Mouse (Mus musculus) cerebellum, adult 9-10 months (tissue): ENCODE results near the gene Utf1.

Experiments
- DNase-seq: peaks from one replicate; pipeline ENCODE4 v3.0.0; 2022

Utf1 gene

DNA sequence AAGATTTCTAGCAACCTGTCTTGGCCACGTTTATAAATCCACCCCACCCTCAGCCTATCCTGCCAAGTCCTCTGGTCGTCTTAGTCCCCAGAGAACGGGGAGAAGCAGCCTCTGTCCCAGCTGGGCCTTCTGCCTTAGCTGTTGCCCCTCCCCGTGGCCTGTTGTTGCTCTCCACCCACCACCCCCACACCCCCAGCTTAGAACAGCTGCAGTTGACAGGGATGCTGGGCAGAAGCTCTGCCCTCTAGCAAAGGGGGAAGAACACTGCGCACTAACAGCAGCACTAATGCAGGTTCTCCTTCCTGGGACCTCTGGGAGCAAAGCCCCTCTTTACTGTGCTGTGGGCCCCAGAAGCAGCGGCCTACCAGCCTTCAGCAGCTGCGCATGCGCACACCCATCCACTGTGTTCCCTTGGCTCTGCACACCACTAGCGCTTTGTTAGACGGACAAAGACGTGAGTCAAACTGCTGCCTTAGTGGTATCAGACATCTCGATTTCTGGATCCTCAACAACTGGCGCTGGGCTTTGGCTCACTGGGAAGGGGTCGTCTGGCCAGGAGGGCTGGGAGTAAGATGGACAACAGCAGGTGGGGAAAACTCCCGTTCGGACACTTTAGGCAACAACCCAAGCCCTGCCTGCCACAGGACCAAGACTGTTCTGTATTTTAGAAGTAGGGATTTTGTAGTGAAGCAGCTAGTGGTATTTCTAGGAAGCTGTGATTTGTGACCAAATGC lies 2.9 kb upstream of the Utf1 start:
- no peak for DNase-seq

DNA sequence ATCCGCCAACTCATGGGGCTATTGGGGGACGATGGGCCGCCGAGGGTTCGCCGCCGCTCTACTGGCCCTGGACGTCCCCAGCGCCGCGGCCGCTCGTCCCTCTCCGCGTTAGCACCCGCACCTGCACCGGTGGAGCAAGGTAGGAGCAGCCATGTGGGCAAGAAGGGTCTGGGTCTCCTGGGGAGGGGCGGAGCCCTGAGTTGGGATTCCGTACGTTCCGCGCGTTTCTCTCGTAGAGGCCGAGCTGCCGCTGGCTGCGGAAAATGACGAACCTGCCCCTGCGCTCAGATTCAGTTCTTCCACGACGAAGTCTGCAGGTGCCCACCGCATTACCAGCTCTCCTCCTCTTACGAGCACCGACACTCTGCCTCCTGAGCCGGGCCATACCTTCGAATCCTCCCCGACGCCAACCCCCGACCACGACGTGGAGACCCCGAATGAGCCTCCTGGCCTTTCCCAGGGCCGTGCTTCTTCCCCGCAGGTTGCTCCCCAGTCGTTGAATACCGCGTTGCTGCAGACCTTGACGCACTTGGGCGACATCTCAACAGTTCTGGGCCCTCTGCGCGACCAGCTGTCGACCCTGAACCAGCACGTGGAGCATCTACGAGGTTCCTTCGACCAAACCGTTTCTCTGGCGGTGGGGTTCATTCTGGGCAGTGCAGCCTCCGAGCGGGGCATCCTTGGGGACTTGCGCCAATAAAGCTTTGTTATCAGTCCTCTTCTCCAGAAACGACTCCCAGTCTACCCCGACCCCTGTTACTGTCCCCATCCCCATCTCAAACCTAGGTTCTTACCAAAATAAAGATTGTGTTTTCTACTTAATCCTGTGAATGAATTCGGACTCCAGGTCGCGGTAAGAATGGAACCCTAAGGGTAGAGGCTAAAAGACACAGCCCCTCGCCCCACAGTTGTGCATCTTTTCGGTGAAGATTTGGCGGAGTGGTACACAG lies 977 bp downstream of the Utf1 start:
- DNase-seq, result no peak

DNA sequence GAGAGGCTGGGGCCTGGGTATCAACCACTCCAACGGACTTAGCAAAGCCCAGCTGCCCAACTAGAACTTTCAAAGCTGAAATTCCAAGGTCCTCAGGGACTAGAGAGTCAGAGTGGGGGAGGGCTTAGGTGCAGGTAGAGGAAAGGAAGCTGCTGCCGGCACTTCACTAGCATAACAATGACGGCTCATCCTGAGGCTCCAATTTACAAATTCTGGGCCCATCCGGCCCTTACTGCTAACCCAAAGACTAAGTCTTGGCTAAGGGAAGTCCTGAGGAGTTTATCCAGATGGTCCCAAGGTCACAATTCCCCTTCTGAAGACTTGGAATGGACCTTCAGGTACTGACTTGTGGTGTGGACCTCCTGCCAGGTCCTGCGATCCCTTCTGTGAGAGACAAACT lies 1.9 kb downstream of the Utf1 start:
- no peak for DNase-seq

DNA sequence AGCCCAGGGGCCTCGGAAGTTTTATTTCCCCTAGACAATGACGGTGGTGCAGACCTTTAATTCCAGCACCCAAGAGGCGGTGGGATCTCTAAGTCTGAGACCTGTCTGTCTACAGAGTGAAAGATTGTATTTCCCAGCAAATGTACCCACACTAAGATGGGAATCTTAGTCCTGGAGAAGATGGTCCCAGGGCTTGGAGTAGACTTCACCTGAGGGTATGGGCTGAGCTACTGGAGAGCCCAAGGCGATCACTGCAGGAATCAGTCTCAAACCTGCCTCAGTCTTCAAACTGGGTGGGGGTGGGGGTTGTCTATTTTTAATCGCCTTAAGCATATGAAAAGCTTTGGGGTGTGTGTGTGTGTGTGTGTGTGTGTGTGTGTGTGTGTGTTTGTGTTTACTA lies 2.4 kb downstream of the Utf1 start:
- no peak for DNase-seq

DNA sequence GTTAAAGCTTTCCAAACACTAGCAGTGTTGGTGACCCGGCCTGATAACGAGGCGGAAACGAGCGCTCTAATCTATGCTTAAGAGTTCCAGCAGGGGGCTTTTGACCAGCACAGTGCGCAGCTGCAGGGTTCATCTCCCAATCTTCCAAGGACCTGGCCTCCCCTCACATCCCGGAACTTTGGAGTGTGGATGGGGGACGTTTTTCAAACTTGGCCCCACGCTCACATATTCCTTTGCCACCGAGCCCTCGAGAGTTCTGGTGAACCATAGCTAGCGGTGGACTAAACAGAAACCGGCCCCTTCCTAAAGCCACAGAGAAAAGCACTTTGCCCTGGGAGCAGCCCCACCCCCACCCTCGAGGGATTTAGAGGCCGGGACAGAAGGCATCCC lies 6.3 kb downstream of the Utf1 start:
- no peak for DNase-seq

DNA sequence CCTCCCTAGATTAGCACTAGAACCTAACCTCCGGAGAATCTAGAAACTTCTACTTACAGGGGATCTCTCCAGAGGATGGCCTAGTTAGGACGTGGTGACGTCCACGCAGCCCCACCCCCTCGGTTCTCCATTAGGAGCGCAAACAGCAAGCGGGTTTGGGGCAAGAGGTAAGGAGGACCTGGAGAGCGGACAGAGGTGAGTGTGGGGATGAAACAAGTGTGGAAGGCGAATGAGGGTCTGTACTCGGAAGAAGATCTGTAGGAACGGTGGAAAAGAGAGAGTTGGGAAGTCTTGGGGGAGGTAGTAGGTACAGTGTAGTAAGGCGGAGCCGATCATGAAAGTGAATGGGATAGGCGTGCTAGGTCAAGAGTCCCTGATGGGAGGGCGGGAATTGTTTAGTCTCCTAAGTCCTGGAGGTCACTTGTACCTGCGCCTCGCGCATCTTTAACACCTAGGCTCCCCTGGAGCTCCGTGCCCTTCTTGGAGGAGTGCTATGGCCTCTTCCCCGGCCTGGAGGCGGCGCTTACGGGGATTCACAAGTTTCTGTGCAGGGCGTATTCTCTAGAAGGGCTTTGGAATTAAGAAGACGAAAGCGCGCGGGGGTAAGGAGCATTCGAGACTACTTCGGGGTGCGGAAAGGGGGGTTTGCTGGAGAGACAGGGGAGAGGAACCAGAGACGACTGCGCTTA lies 6.8 kb downstream of the Utf1 start:
- no peak for DNase-seq

DNA sequence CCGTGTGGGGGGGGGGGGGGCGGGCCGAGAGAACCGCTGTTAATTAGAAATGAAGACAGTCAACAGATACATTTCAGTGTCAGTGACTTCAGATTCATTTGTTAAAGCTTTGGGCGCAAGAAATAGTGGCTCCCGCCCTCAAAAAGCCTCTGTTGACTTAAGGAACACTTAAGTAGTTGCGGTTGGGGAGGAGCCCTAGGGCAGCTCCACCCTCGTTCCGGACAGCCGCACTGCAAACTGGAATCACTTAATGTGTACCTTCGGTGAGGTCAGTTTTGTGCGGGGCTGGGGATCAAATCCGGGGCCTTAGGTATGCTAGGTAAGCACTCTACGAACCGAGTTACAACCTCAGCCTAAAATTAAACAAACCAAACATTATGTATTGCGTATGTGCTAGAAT lies 7.5 kb downstream of the Utf1 start:
- no peak for DNase-seq

DNA sequence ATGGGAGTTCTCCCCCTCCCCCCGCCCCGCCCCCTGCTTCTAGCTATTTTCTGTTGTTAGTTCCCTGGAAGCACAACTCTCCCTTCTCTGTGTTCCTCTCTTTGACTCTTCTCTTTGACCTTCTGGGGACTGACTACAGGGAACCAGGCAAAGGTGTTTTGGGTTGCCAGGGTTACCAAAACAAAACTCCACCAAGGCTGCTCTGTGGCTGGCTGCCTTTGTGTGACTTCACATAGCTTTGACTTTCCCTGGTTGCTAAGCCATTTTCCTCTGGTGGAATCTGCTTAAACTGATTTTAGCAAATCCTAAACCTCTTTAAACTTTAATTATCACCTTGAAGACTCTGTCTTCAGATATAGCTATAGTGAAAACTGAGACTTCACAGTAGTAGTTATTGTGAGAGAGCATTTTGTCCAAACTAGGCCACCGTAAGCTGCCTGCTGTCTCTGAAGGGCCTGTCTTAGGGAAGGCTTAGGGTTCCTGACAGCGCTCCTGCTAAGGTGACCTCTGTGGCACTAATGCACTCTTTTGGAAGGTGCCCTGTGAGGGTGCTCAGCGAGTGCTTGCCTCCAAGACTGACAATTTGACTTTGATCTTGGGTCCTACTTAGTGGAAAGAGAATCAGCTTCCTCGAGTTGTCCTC lies 8.5 kb downstream of the Utf1 start:
- no peak for DNase-seq

DNA sequence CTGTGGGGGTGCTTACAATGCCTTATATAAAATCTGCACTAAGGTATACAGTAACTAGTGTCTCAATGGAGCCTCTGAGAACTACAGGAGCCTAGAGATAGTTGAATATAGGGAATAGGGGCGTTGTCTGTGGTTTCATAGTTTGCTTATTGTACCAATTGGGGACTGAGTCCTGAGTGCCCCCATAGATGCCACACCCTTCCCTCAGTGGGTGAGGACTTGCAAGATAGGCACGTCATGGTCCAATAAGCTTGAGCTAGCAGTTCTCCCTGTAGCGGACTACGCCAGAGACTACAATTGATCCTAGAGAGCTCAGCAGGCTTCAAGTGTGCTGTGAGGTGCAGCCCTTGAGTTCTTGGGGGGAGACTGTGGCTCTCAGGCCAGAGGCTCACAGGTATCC lies 11.9 kb downstream of the Utf1 start:
- DNase-seq, result no peak

DNA sequence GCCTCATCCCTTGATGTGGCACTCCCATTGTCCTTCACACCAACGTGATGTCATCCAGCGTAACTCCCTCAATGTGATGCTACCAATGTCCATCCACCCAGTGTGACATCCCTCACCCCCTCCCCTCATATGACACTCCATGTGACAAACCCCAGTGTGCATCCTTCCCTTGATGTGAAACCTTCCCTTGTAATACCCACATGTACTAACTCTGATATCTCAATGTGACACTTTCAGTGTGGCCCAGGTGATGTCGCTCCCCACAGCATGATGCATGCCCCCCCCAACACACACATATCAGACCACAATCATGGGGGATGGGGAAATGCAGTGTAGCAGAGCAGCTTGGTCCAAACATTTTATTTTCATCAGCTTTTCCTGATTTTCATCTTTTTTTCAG lies 13.1 kb downstream of the Utf1 start:
- DNase-seq, result no peak

DNA sequence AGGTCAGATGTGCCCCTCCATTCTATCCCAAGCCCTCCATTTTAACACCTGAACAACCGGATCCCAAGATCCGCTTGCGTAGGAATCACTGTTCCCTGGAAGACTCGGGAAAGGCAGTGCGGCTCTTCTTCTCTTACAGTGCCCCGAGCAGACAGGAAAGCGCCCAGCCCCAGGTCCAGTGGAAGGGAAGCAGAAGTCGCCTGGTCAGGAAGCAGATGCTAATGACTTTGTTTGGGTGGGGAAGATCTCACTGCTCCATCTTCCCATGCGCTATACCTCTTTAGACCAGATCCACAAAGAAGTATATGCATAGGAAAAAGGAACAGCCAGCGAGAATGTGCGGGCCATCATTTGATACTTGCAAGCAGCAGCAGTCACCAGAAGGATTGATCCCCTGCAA lies 13.8 kb downstream of the Utf1 start:
- no peak for DNase-seq

DNA sequence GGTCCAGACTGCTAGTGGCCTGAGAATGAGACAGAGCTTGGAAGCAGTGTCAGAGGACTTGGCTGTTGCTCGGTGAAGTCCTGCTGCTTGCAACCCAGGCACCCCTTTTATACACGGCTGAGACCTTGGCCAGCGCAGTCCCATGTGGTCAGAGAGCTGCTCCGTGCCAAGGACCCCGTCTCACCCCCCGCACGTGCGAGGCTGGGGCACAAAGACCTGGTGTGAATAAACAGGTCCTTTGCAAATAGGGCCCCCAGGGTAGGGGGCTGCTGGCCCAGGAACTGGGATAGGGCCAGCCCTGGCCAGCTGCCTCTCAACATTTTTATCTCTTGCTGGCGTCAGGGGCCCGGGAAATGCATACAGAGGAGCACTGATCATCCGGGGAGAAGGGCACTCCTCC lies 14.4 kb downstream of the Utf1 start:
- DNase-seq, result no peak

DNA sequence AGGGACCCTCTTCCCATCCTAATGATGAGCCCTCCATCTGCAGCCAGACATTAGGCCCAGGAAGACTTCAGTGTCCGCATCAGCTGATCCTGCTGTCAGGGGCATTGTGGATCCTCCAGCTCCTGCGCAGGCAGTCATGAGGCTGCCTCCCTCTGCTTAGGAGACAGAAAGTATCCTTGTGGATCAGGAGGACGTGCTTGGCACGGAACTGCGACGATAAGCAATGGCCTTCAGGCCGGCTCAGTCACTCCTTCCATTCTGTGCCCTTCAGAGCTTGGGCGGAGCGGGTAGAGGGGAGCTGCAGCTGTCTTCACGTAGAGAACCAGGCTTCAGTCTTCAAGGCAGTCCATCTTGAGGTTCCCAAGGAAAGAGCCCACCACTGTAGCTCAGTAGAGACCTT lies 17.6 kb downstream of the Utf1 start:
- DNase-seq, result no peak

DNA sequence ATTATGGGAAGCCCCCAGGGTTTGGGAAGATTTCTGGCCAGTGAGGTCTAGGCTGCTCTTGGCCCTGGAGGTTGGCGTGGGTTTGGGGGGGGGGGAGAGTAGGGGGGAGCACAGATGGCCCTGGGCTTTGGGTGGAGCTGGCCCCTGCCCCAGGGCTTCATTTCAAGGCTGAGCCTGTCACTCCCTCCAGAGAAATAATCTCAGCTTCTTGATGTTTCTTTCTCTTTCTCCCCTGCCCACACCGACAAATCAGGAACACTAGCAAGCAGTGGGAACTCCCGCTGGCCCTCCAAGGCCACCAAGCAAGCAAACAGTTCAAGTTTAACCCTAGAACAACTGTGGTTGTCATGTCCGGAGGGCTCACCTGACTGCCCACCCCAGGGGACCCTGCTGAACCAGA lies 20.2 kb downstream of the Utf1 start:
- DNase-seq, result no peak

DNA sequence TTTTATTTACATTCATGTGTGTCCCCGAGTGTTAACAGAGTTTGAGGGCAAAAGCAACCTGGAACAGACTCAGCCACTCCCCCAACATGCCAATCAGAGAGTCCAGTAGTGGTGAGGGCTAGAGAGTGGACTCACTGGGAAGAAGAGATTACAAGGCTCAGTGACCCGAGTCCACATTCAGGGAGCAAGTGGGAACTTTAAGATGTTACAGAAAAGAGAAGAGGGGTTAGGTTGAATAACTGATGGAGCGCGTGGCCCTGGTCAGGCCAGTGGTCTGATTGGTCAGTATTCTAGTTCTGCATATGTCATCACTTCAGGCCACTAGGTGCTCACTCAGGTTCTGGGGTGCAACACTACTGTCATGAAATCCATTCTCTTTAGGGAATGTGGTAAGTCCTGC lies 23.6 kb downstream of the Utf1 start:
- no peak for DNase-seq

DNA sequence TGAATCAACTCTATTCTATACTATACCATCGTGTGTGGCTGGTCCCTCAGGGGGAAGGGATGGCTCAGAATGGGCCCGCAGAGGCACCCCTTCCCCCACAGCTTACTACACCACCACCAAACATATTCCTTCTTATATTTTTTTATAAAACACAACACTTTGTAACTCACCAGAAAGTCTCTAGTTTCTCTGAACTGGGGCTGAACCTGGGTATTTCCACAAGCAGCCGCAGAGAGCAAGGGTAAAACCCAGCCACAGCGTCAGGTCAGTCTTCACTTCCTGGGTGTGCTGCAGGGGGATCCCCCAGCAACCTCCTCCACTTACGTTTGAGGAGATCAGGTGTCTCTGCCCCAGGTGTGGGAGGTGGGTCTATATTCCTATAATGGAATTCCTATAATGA lies 24.8 kb downstream of the Utf1 start:
- no peak for DNase-seq

DNA sequence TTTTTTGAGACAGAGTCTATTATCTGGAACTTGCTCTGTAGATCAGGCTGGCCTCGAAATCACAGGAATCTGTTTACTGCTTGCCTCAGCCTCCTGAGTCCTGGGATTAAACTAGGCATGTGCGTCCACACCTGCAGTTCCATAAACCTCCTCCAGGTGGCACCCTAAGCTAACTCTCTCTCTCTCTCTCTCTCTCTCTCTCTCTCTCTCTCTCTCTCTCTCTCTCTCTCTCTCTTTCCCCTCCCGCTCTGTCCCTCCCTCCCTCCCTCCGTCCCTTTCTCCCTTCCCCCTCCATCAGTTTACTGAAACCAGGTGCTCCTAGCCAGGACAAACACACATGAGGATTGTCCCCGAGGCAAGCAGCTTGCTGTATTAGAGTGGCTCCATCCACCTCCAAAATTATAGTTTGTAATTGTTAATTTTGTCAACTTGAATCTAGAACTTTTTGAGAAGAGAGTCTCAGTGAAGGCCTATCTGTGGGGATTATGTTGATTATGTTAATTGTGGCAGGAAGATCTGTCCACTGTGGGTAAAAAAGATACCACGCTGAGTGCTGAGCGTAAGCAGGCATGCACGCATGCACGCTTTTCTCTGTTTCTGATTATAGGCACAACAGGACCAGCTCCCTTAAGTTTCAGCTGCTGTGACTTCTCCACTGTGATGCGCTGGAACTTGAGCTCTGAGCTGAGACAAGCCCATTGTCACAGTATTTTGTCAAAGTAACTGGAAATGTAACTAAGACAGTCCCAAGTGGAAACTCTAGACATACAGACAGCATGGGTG lies 25.9 kb downstream of the Utf1 start:
- DNase-seq, result peak; percentile 86

DNA sequence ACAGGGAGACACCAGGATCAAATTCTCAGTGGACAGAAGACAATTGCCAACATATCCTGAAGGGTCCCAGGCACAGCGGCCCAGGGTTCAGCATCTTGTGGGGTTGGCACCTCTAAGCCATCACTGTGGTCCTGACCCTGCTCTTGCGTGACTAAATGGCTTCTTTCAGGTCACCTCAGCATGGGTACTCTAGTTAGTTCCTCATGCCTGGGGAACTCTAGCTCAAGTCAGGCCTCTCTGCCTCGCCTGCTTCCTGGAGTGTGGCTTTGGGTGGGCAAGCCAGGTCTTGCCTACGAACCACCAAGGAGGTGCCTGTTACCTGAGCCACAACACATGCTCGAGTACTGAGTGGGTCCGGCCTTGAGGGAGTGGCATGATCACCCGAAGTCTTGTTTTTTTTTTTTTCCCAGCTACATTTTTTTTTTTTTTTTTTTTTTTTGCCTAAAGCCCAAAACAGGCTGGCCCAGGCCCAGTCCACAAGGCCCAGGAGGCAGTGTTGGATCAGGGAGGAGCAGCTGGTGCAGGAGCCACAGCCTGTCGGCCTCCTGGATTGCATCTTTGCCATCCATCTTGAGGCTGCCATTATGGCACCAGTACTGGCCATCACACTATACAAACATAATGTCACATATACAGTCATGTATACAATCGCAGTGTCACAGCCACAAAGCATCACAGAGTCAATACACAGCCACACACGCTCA lies 26.8 kb downstream of the Utf1 start:
- DNase-seq, result no peak

DNA sequence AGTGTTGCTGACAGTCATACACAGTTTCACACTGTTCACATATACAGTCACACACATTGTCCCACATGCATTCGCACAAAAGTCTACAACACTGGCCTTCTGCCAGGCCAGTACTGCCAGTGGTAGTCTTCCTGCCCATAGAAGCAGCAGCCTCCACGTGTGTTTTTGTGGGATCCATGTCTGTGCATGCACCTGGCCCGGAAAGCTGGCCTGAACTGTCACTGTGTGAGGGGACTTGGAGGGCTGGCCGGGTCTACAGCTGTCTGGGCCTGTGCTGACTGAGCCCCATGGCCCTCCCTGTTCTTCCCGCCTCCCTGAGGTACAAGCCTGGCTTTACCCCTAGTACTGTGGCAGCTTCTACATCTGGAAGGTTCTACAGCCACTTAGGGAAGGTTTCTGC lies 27.4 kb downstream of the Utf1 start:
- DNase-seq, result no peak

DNA sequence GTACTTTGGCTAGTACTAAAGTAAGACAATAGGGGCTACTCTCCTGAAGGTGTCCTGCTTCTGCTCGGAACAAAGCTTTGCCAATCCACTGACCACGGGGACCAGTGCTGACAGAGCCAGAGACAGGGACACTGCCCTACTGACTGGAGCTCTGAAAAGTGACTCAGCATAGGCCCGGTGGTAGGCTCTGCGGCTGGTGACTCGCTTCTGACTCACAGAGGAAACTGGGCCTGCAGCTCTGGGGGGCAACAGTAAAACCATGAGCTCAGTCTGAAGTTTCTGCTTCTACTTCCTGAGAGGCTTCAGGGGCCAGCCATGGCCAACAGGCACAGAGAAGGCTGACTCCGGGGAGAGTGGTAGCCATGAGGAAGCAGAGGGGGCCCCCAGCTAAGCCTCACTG lies 27.8 kb downstream of the Utf1 start:
- DNase-seq, result no peak

DNA sequence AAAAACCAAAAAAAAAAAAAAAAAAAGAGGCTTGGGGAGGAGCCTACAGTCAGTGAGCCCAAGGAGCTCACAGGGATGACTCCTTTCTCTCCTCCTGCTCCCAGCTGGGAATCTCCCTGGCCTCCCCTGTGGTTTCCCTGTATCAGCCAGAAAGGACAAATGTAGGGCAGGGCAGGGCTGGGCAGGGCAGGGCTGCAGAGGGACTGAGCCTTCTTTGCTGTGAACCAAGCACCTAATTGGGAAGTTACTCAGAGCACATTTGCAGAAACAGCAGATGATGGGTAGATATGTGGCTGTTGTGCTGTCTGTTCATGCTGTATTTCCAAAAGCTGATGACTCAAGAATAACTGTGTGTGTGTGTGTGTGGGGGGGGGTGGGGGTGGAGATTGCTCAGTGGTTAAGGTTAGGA lies 29.3 kb downstream of the Utf1 start:
- DNase-seq, result no peak

DNA sequence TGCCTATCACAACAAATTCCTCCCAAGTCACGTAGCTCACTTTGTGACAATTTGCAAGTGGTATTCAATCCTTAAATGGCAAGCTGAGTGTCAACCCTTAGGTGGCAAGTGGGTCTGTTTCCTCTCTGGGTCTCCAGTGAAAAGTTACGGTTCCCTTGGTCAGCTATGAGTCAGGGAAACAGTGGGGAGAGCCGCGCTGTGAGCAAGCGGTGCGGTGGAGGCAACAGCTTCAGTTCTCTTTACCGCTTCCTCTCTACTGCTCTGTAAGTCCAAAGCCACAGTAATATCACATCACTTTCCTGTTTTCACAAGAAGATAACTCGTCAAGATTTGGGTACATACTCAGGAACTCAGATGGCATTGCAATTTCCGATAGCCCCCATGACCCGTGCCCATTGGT lies 30.7 kb downstream of the Utf1 start:
- no peak for DNase-seq
